Mouse (Mus musculus) heart, postnatal 10 days (tissue): ENCODE results near the gene Rps6kb2. TPM values are rescaled to one million over a fixed set of nuclear protein-coding genes. Genes with fewer than 3 reads are reported as not detected.

ENCODE experiments used
- DNase-seq, 2 experiments: peaks; one replicate each; pipeline ENCODE4 v3.0.0; 2021
- intact Hi-C: fragments of 180-260 bp; cut with DNase I; formaldehyde crosslinking; loops from one replicate; pipeline ENCODE4 v1.15.1; 2025
- total RNA-seq, 2 experiments: library from RNA; stranded (reverse); gene quantifications; 2 replicates each; pipeline ENCODE4 v1.2.3; 2021

Rps6kb2 gene
- total RNA-seq: 10 to 100 TPM; 22.4 to 24.3 TPM

GRCm38 (mm10) chr19:4162646-4163542 is at the start of gene Rps6kb2:
Rps6kb2 (minus strand) TSS chr19:4163354.
- peak; percentile 98 for DNase-seq
- intact Hi-C loops: loop anchor here (2.0 kb wide), 1 partner anchor 36 kb away; no protein-coding TSS in a partner anchor

DNA sequence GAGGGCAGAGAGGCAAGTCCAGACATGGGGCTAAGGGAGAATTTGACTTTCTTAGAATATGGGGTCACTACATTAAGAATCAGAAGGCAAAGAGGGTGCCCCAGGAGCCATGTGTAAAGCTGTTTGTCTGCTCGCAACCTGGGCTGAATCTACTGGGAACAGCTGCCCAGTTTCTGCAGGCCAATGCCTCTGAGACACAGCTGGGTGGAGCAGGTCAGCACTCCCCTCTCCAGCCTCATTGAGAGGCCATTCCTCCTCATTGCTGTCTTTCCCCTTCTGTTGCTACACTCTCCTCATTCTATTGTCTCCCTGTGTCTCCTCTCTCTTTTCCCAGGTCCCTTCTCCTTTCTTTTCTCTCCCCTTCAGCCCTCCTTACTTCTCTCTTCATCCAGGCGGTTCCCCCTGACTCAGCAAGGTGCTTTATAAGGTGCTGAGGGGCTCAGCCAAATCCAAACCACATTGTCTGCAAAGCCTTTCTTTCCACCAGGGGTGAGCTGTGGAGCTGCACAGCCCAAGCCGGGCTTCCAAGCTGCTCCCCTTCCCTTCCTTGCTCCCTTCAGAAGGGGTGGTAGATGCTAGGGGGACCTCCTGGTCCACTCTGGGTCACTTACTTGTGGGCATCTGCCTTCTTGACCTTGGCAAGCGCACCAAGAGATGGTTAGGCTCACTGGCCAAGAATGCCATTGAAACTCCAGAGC is 48.9 kb upstream of the Rps6kb2 start:
- intact Hi-C loops: no loop called here
- DNase-seq: no peak

GRCm38 (mm10) chr19:4208563-4208962 is 45.4 kb upstream of the Rps6kb2 start:
- intact Hi-C loops: loop anchor here (5.0 kb wide), 1 partner anchor 99 kb away; the partner anchor contains the start of gene Grk2
- no peak for DNase-seq

- peak; percentile 81 to 85 for DNase-seq
- intact Hi-C loops: loop anchor here (1.0 to 5.0 kb wide), 2 partner anchors 21 to 100 kb away; partner anchors contain the start of gene Grk2
These were observed 43.8 kb upstream of the Rps6kb2 start for GRCm38 (mm10) chr19:4206971-4207370.

DNA sequence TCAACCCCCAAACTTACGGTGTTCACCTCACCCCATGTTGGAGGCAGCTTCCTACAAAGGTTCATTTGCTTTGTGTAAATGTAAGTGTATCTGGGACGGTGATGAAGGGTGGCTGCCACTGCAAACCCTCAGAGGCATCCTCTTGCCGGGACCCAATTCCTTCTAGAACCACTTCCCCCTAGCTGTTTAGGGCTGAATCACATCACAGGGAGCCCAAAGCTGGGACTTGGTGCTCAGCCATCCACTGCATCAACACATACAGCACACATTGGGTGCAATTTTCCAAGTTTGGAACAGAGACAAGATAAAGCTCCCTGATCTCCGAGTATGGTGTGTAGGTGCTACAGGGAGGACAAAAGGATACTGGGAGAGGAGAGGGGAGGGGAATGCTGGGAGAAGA is 41.7 kb upstream of the Rps6kb2 start:
- intact Hi-C loops: loop anchor here (5.0 kb wide), 1 partner anchor 102 kb away; the partner anchor contains the start of gene Grk2
- DNase-seq: peak in 1 of 2 experiments; percentile 9

- peak in 1 of 2 experiments; percentile 24 for DNase-seq
- intact Hi-C loops: loop anchor here (2.0 kb wide), 1 partner anchor 105 kb away; the partner anchor contains the start of gene Pitpnm1
These were observed 40.6 kb upstream of the Rps6kb2 start for GRCm38 (mm10) chr19:4203604-4204326.

DNA sequence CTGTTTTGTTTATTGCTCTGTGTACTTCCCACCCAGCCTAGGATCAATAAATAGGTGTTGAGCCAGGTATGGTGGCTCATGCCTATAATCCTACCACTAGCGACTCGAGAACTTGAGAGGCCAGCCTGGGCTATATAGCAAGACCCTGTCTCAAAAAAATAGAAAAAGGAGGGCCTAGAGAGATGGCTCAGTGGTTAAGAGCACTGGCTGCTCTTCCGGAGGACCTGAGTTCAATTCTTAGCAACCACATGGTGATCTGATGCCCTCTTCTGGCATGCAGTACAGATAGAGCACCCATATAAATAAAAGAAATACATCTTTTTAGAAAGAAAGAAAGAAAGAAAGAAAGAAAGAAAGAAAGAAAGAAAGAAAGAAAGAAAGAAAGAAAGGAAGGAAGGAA is 40.0 kb upstream of the Rps6kb2 start:
- intact Hi-C loops: loop anchor here (2.0 kb wide), 1 partner anchor 104 kb away; the partner anchor contains the start of gene Pitpnm1

GRCm38 (mm10) chr19:4202149-4202548 is 39.0 kb upstream of the Rps6kb2 start:
- DNase-seq: peak in 1 of 2 experiments; percentile 9
- intact Hi-C loops: loop anchor here (2.0 kb wide), 1 partner anchor 103 kb away; the partner anchor contains the start of gene Pitpnm1

More for the DNA sequence above, 40.0 kb upstream of the Rps6kb2 start:
- DNase-seq: peak in 1 of 2 experiments; percentile 10

DNA sequence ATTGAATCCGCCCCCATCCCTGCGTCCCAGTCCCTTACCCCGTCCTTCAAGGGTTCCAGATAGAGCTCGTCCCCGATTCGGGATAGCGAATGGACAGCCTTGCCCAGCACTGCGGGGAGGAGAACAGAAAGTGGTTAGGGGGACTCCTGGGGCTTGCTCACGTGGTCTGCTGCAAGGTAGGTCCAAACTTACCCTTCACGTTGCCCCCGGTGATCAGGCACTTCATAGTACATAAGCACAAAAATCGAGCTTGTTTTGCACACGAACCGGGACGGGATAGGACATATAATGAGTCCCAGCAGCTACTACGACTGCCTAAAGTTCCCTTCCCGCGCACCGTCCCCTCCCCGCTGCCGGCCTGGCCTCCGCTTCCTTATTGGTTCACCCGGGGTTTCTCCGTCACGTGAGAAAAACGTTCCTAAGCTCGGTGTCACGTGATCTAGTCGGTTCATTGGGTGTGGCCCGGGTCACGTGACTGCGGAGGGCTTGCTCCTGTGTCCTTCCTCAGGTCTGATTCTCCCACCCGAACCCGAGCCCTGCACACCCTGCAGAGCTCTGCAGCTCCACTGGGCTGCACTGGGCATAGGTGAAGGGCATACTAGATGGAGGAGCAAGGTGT is 38.2 kb upstream of the Rps6kb2 start, which contains the start of gene Rad9a:
TSS of gene Rad9a (minus strand) at position 372 of the 619 bp plus-strand sequence.
- peak; percentile 97 to 98 for DNase-seq
- intact Hi-C loops: no loop called here

DNA sequence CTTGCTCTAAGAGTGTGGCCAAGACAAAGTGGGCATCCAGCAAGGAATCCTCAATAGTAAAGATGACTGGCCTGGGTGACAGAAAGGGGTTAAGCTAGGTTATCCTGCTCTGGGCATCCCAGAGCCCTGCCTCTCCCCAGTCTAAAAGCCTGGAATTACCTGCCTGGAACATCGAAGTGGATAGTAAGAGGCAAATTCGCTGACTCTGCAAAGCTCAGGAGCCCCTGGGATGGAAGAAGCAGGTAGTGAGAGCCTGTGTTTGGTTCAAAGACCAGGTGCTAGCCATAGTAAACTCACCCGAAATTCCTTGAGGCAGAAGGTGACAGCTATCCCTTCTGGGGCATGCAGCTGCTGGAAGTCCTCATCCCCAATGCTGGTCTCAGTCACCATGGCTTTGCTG is 34.0 kb upstream of the Rps6kb2 start:
- intact Hi-C loops: no loop called here
- DNase-seq: no peak

GRCm38 (mm10) chr19:4196548-4196947 is 33.4 kb upstream of the Rps6kb2 start:
- intact Hi-C loops: no loop called here
- peak in 1 of 2 experiments; percentile 43 for DNase-seq

GRCm38 (mm10) chr19:4196048-4196447 is 32.9 kb upstream of the Rps6kb2 start:
- intact Hi-C loops: no loop called here
- DNase-seq: peak in 1 of 2 experiments; percentile 10

GRCm38 (mm10) chr19:4194776-4195650 is 31.9 kb upstream of the Rps6kb2 start:
- intact Hi-C loops: no loop called here
- DNase-seq: peak in 1 of 2 experiments; percentile 12

DNA sequence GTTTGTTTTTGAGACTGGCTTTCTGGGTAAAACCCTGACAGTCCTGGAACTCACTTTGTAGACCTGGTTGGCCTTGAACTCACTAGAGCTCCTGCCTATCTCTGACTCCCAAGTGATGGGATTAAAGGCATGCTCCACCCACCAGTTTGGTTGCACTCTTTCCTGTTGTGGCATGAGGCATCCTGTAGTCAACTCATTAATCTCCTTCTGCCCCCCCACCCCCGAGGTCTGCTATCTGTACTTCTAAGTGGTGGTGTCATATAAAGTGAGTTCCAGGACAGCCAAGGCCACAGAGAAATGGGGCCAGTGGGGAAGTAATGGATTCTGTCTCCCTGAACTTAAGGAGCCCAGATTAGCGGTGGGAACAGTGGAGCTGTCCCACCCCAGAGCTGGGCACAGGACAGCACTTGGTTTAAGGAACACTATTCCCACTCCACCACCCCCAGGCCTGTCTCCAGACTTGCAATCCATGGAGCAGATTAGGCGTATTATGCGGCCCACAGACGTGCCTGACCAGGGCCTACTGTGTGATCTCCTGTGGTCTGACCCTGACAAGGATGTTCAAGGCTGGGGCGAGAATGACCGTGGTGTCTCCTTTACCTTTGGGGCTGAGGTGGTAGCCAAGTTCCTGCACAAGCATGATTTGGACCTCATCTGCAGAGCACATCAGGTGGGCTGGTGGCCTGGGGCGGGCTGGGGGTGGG is 31.0 kb upstream of the Rps6kb2 start:
- intact Hi-C loops: no loop called here
- DNase-seq: no peak

GRCm38 (mm10) chr19:4193129-4193528 is 30.0 kb upstream of the Rps6kb2 start:
- DNase-seq: peak in 1 of 2 experiments; percentile 15
- intact Hi-C loops: no loop called here

DNA sequence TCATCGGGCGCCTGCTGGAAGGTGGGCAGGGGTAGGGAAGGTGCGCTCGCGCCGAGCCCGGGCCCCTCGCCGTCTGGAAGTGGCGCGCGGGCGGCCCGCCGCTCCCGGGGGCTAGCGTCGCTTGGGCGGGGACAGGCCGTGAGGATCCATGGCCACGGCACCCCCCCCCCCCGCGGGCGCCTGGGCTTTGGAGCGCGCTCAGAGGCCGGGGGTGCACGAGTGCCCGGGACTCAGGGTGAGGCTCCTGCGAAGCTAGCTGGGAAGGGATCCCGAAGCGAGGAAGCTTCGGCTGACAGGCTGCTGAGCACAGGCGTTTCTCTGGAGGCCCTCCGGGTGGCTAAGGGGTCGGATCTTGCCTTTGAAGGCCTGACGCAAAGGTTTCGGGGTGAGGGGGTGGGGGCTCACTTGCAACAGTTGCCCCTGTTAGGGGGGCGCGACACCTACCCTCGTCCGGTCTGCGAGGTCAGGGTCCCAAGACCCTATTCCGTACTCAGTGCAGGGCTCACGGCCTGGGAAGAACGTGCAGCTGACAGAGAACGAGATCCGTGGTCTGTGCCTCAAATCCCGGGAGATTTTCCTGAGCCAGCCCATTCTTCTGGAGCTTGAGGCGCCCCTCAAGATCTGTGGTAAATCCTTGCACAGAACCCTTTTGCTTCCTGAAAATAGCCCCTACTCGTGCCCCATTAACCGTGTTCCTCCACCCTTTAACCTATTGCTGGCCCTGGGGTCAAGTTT is 29.3 kb upstream of the Rps6kb2 start:
- DNase-seq: peak in 1 of 2 experiments; percentile 46

DNA sequence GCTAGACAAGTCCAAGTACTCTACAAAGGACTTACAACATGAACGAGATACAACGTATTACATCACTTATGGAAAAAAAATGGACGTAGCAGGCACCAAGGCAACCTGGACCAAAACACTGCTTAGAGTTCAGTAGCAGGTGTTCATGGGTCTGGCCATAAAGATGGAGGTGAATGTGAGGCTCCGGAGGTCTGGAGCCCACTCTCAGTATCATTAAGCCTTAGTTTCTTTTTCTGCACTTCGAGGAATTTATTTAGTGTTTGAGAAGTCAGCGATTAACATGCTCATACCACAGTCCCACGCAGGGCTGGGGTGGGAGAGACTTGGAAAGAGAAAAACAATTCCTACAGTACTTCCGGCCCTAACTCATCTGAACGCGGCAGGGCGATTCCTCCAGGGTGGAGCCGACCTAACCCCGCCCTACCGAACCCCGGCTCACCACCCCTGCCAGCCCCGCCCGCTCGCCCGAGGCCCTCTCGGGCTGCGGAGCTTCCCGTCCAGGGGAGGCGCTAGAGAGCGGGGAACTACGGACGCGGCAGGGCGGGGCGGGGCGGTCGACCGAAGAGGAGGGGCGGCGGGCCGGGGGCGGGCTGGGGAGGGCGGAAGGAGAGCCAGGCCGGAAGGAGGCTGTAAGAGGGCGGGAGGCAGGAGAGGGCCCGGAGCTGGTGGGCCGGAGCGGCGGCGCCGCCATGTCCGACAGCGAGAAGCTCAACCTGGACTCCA is 28.5 kb upstream of the Rps6kb2 start, which contains the start of gene Ppp1ca:
TSS of gene Ppp1ca (plus strand) at position 538 of the 723 bp plus-strand sequence.
- intact Hi-C loops: loop anchor here (1.0 kb wide), 1 partner anchor 21 kb away; no protein-coding TSS in a partner anchor
- DNase-seq: peak; percentile 97 to 98

More for the DNA sequence above, 29.3 kb upstream of the Rps6kb2 start:
- intact Hi-C loops: loop anchor here (1.0 kb wide), 1 partner anchor 22 kb away; no protein-coding TSS in a partner anchor
